Mouse (Mus musculus) spleen, adult 2 months (tissue): ENCODE measurements around the gene Slc35b2.

Experiments used
- CTCF ChIP-seq: fragments of 200-500 bp; IDR thresholded peaks from 2 replicates; pipeline ENCODE4 v1.5.1; 2011; ENCODE audit warnings: mild to moderate bottlenecking, inconsistent platforms; ENCODE audit not compliant: insufficient read depth, insufficient read length, insufficient replicate concordance; ENCODE audit errors: extremely low read depth
- POLR2A ChIP-seq: fragments of 200-500 bp; IDR thresholded peaks from 2 replicates; pipeline ENCODE4 v1.6.1; 2011; ENCODE audit warnings: low read depth, low read length, inconsistent platforms

DNA sequence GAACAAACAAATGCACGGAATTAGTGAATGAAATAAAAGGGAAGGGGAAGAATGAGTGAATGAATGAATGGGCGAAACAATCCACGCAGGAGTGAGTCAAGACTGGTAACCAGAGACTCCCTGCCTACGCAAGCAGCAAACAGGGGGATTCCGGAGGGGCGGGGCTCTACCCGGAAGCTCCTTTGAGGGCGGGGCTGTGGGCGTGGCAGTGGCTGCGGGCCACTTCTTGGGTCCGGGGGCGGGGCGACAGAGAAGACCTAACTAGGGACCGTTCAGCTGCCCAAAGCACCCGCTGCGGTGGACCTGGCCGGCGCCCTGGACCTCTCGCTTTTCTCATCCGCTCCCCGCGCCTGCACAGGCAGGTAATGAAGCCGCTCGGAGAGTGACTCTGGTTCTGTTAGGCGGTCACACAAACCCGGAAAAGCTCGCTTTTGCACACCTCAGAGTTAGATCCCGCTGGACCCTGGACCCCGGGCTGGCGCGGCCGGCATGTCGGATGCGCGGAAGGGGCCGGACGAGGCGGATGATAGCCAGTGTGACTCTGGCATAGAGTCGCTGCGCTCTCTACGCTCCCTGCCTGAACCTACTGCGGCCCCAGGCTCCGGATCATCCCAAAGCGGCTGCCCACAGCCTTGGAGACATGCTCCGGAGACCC is 8.1 kb upstream of the Slc35b2 start, which contains the start of gene Nfkbie:
- peak; percentile 83 for TF ChIP-seq POLR2A
- TF ChIP-seq CTCF = no peak
